Mouse (Mus musculus) limb, embryonic 12.5 days (tissue): Measurements from ENCODE around the gene Pla2g2e. TPM values are rescaled to one million over a fixed set of nuclear protein-coding genes. Genes with fewer than 3 reads are reported as not detected.
A peak's percentile ranks its signal among the peaks of the same experiment; 100 is the strongest.

ENCODE experiments used
- ATAC-seq: fragments of 200-750 bp; cut with Nextera tagmentation; 2 replicates; pipeline ENCODE4 v1.8.0; 2017; ENCODE audit warnings: low read depth, moderate TSS enrichment; ENCODE audit not compliant: insufficient number of reproducible peaks, insufficient read depth, low FRiP score, low TSS enrichment
- H3K27ac ChIP-seq: fragments of 300-500 bp; sonication (generic); 2 replicates; pipeline ENCODE4 v1.5.1; 2016; ENCODE audit warnings: mild to moderate bottlenecking, moderate library complexity
- H3K27me3 ChIP-seq: fragments of 300-500 bp; sonication (generic); 2 replicates; pipeline ENCODE4 v1.6.1; 2016; ENCODE audit warnings: mild to moderate bottlenecking, moderate library complexity
- H3K36me3 ChIP-seq: fragments of 300-500 bp; sonication (generic); 2 replicates; pipeline ENCODE4 v1.6.1; 2016; ENCODE audit warnings: mild to moderate bottlenecking, moderate library complexity
- H3K4me1 ChIP-seq: fragments of 300-500 bp; sonication (generic); replicated peaks from 2 replicates; pipeline ENCODE4 v1.6.1; 2016
- H3K4me2 ChIP-seq: fragments of 300-500 bp; sonication (generic); 2 replicates; pipeline ENCODE4 v1.6.1; 2016; ENCODE audit warnings: mild to moderate bottlenecking, moderate library complexity
- H3K4me3 ChIP-seq: fragments of 300-500 bp; sonication (generic); replicated peaks from 2 replicates; pipeline ENCODE4 v1.5.1; 2016; ENCODE audit warnings: mild to moderate bottlenecking
- H3K9ac ChIP-seq: fragments of 300-500 bp; sonication (generic); replicated peaks from 2 replicates; pipeline ENCODE4 v1.6.1; 2016; ENCODE audit warnings: mild to moderate bottlenecking, moderate library complexity
- H3K9me3 ChIP-seq: fragments of 300-500 bp; sonication (generic); 2 replicates; pipeline ENCODE4 v1.6.1; 2016; ENCODE audit warnings: mild to moderate bottlenecking, moderate library complexity
- WGBS: fragments of 180-500 bp; shearing (Covaris S2); methylation state at CpG from one replicate; pipeline ENCODE4 v1.1.7; 2016; 5-methylcytosine and 5-hydroxymethylcytosine counted together
- polyA plus RNA-seq: library from polyadenylated mRNA; unstranded; fragments of >200 nt; fragmentation: Nextera tagmentation; extraction: Ambion mirVana; gene quantifications from 2 replicates; pipeline ENCODE4 v1.2.1, GENCODE M21; 2016

Gene Pla2g2e
- polyA plus RNA-seq, 1 experiment from 2014 or later: not detected

- ATAC-seq: peak; percentile 78
- Histone ChIP-seq H3K9ac (no peak overlapping the region), H3K27ac (no peak overlapping the region), H3K9me3 (peaks cover 7% of the 10 kb centered on the region; the same call in 1 of the 2 replicates), H3K4me2 (peak overlapping the region; percentile 54), H3K27me3 (peaks cover 12% of the 10 kb centered on the region; the same call in 1 of the 2 replicates), H3K36me3 (no peaks in the 10 kb centered on the region), H3K4me1 (no peaks in the 10 kb centered on the region), H3K4me3 (peak overlapping the region; percentile 19; the same call in 1 of the 2 replicates)
- 42% methylated on average over 20 of the region's 20 CpGs for WGBS
Measured at GRCm38 (mm10) chr4:138921254-138922130, 43.8 kb downstream of the Pla2g2e start.

GRCm38 (mm10) chr4:138922131-138922459 lies 44.4 kb downstream of the Pla2g2e start:
- Histone ChIP-seq H3K36me3 (no peaks in the 10 kb centered on the region), H3K27ac (no peak overlapping the region), H3K4me2 (peak overlapping the region; percentile 54), H3K9ac (no peak overlapping the region), H3K4me3 (peak overlapping the region; percentile 19; the same call in 1 of the 2 replicates), H3K9me3 (peaks cover 4% of the 10 kb centered on the region; the same call in 1 of the 2 replicates), H3K4me1 (no peaks in the 10 kb centered on the region), H3K27me3 (peaks cover 12% of the 10 kb centered on the region; the same call in 1 of the 2 replicates)
- 0 out of 2 replicates have a peak, but pooled peaks have one; percentile 58 for ATAC-seq
- 4% methylated on average over 11 of the region's 11 CpGs for WGBS

- Histone ChIP-seq H3K4me2 (no peak overlapping the region), H3K9me3 (no peaks in the 10 kb centered on the region), H3K27ac (no peak overlapping the region), H3K27me3 (peaks cover 12% of the 10 kb centered on the region; the same call in 1 of the 2 replicates), H3K9ac (no peak overlapping the region), H3K4me3 (no peak overlapping the region), H3K4me1 (no peaks in the 10 kb centered on the region), H3K36me3 (no peaks in the 10 kb centered on the region)
- ATAC-seq: no peak
- WGBS: 84% methylated on average over 2 of the region's 2 CpGs
Measured at GRCm38 (mm10) chr4:138925561-138925960, 47.8 kb downstream of the Pla2g2e start.

Other genes starting within 250 kb of the Pla2g2e start
- gene Vwa5b1, start 242.1 kb upstream of the Pla2g2e start, polyA plus RNA-seq: 0.15 TPM in 1 of 2 replicates, not detected in the other
- 0.38 and 0.92 TPM in 2 replicates for gene Pla2g2c, start 153.2 kb upstream of the Pla2g2e start, polyA plus RNA-seq
- gene Ubxn10, start 140.8 kb upstream of the Pla2g2e start, polyA plus RNA-seq: 1.0 TPM in 2 replicates
- 0.24 and 0.33 TPM in 2 replicates for gene Pla2g2f, start 120.3 kb upstream of the Pla2g2e start, polyA plus RNA-seq
- not detected in 2 replicates for gene Pla2g2d, start 102.2 kb upstream of the Pla2g2e start, polyA plus RNA-seq
- gene Pla2g5, start 14.5 kb upstream of the Pla2g2e start, polyA plus RNA-seq: not detected in 2 replicates
- gene Gm13030, start 4.0 kb upstream of the Pla2g2e start, polyA plus RNA-seq: not detected in 2 replicates
- gene Otud3, start 36.0 kb downstream of the Pla2g2e start, polyA plus RNA-seq: 3.2 and 4.4 TPM in 2 replicates
- not detected in 2 replicates for gene Rnf186, start 89.2 kb downstream of the Pla2g2e start, polyA plus RNA-seq
- 2.0 and 2.7 TPM in 2 replicates for gene Tmco4, start 94.9 kb downstream of the Pla2g2e start, polyA plus RNA-seq
- gene Htr6, start 197.6 kb downstream of the Pla2g2e start, polyA plus RNA-seq: 0.50 and 0.60 TPM in 2 replicates
- 141 and 152 TPM in 2 replicates for gene Nbl1, start 215.1 kb downstream of the Pla2g2e start, polyA plus RNA-seq